Mouse (Mus musculus): ENCODE data around the gene Btbd3. TPM values are rescaled to one million over a fixed set of nuclear protein-coding genes. Genes with fewer than 3 reads are reported as not detected.

Btbd3 gene
- polyA plus RNA-seq, 1 experiment = 27.9 TPM

DNA sequence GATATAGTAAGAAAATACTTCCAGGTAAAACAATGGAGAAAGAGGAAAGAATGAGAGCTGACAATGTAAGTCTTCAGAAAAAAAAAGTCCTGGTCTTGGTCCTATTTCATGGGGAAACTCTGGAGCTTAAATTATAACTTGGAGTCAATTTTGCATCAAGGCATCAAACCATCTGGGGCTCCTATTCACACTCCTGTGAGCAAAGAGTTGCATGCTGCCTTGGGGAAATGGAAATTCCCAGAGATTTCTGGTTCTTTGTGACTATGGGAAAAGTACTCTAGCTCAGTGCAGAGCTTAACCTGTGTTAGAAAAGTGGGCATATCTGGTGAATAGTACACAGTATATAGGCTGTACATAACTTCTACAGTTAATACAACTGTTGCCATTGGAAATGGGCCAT lies 356.0 kb downstream of the Btbd3 start:
- H3K4me1 ChIP-seq (ENCODE audit: control insufficient read depth, insufficient read depth, low read length) = no peaks in the 10 kb centered on the region
- TF ChIP-seq CTCF (IDR thresholded peaks at IDR 0.05; ENCODE audit: insufficient read depth, low read length) (no peak), POLR2A (IDR thresholded peaks at IDR 0.05; ENCODE audit: borderline replicate concordance, extremely low read depth, low read depth, low read length) (no peak)
- no peak overlapping the region for H3K4me3 ChIP-seq (replicated peaks; ENCODE audit: extremely low read depth, low read depth, low read length)
- no peak for DNase-seq

DNA sequence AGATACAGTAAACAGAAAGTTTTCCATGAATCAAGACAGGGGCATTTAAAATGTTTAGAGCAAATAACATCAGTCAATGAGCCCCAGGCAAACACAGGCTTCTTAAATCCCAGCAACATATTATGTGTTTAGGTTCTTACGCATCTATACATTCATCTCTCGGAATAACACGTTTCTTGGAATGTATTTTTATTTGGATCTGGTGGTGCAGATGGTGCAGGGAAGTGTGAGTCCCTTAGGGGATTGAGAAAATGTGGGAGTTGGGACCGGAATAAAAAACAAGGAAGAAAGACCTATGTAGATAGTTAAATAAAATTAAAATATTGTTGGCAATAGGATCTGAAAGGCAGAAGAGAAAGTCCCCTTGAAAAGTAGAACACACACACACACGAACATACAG lies 361.1 kb downstream of the Btbd3 start:
- WGBS = 86% methylated on average over 5 of the region's 5 CpGs
- DNase-seq = no peak
- TF ChIP-seq CTCF (IDR thresholded peaks at IDR 0.05; ENCODE audit: insufficient read depth, low read length) = no peak
- TF ChIP-seq POLR2A (IDR thresholded peaks at IDR 0.05; ENCODE audit: borderline replicate concordance, extremely low read depth, low read depth, low read length) = no peak
- Histone ChIP-seq H3K4me1 (ENCODE audit: control insufficient read depth, insufficient read depth, low read length) (no peaks in the 10 kb centered on the region), H3K4me3 (replicated peaks; ENCODE audit: extremely low read depth, low read depth, low read length) (no peak overlapping the region)
